ENCODE assay signal across 14 mouse cellular contexts in the genomic region with DNA sequence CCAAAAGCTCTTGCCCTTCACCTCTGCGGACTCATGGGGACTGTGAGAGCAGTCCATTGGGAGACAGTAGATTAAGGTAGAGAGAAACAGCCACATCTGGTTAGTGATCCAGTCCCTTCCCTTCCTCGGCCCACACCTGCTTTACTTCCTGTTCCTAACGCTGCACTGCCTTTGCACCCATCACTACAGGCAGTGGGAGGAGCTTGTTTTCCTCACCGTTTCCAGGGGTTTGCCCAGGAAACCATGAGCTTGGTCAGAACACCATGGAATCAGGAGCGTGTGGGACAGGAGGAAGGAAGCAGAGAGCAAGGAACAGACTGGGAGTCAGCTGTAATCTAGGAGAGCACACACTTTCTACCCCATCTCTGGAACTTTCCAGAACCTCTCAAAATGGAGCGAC.
"Had no signal": no experiment of that assay in that cellular context is flagged by ENCODE, and none has a peak within 500 bp of the region (broad histone marks: within the 10 kb centered on the region; RNA-seq: fewer than 3 reads in every experiment).

No protein-coding gene starts in this region.

- H3K9me3 ChIP-seq: liver, embryonic 13.5 days; lung, embryonic 15.5 days; midbrain, embryonic 12.5 days had no signal

- H3K36me3 ChIP-seq: liver, embryonic 13.5 days; lung, embryonic 15.5 days; midbrain, embryonic 12.5 days had no signal

- H3K27ac ChIP-seq: kidney, postnatal 0 days; liver, embryonic 13.5 days; lung, embryonic 15.5 days; midbrain, embryonic 12.5 days had no signal

- H3K4me1 ChIP-seq: liver, embryonic 13.5 days had no signal

- H3K4me2 ChIP-seq: liver, embryonic 13.5 days; lung, embryonic 15.5 days; midbrain, embryonic 12.5 days had no signal

- H3K9ac ChIP-seq: liver, embryonic 13.5 days; liver, postnatal 0 days; lung, embryonic 15.5 days; midbrain, embryonic 12.5 days had no signal

- DNase-seq: kidney, adult 11 months; kidney, adult 9 months; kidney, postnatal 36 days; layer of hippocampus, adult 9-11 months; layer of hippocampus, postnatal 36 days; liver; liver, embryonic 13.5 days; liver, postnatal 0 days; lung, postnatal 14 days; right cerebral cortex, postnatal 25 days had no signal

- H3K4me3 ChIP-seq: liver, embryonic 13.5 days; lung, embryonic 15.5 days; midbrain, embryonic 12.5 days had no signal

- H3K27me3 ChIP-seq: liver, embryonic 13.5 days; lung, embryonic 15.5 days; midbrain, embryonic 12.5 days had no signal

- ATAC-seq: liver, postnatal 0 days; midbrain, embryonic 16.5 days had no signal
